In genomic region chr7:126430167-126430566, GRCm38 (mm10) we compare ENCODE assay signal across 21 mouse cellular contexts. TPM values are rescaled to one million over a fixed set of nuclear protein-coding genes. Genes with fewer than 3 reads are reported as not detected.
DNase-seq lines count a peak whose midpoint lies in the region; ATAC-seq and TF ChIP-seq lines count a peak whose summit lies in the region.
"Had no signal": no experiment of that assay in that cellular context is flagged by ENCODE, and none has a peak within 500 bp of the region (broad histone marks: within the 10 kb centered on the region; RNA-seq: fewer than 3 reads in every experiment).

No protein-coding gene starts in this region.

- H3K27ac ChIP-seq in heart, embryonic 14.5 days (replicated peaks in 1 of 2; ENCODE audit: control insufficient read depth in 1 of 2, insufficient read depth in 1 of 2, low read depth in 2 of 2, low read length in 2 of 2), result no peak overlapping the region
- H3K27ac ChIP-seq in stomach, embryonic 14.5 days (ENCODE audit: low read length), result no peak overlapping the region
- H3K27ac ChIP-seq in stomach, postnatal 0 days (replicated peaks), result no peak overlapping the region
- H3K27ac ChIP-seq: limb, embryonic 12.5 days; midbrain, embryonic 12.5 days; neural tube, embryonic 12.5 days had no signal

- H3K36me3 ChIP-seq in heart, embryonic 14.5 days (ENCODE audit: control insufficient read depth, insufficient read depth, low read length), result peaks cover 26% of the 10 kb centered on the region
- H3K36me3 ChIP-seq in stomach, embryonic 14.5 days (ENCODE audit: control insufficient read depth, insufficient read depth, low read length), result peaks cover 8% of the 10 kb centered on the region; the same call in 1 of the 2 replicates
- peaks cover 3% of the 10 kb centered on the region; the same call in 1 of the 2 replicates for H3K36me3 ChIP-seq in stomach, postnatal 0 days (ENCODE audit: control insufficient read depth, insufficient read depth, low read length)

- ATAC-seq in heart, embryonic 14.5 days (ENCODE audit: insufficient number of reproducible peaks, insufficient read depth, low FRiP score, low read depth), result no peak
- no peak for ATAC-seq in stomach, embryonic 14.5 days (ENCODE audit: insufficient number of reproducible peaks, insufficient read depth, low FRiP score, low read depth)
- ATAC-seq in stomach, postnatal 0 days (ENCODE audit: low FRiP score, low TSS enrichment), result no peak

- H3K4me1 ChIP-seq in heart, embryonic 14.5 days (ENCODE audit: control insufficient read depth in 2 of 2, insufficient read depth in 2 of 2, low read length in 2 of 2), result peaks cover 3 to 12% of the 10 kb centered on the region in 2 experiments
- H3K4me1 ChIP-seq in stomach, embryonic 14.5 days (ENCODE audit: control insufficient read depth, insufficient read depth, low read length), result peaks cover 10% of the 10 kb centered on the region
- H3K4me1 ChIP-seq in stomach, postnatal 0 days (replicated peaks; ENCODE audit: control insufficient read depth, insufficient read depth), result peaks cover 5% of the 10 kb centered on the region; the same call in 1 of the 2 replicates

- TF ChIP-seq EP300 in stomach, postnatal 0 days (optimal IDR thresholded peaks at IDR 0.05), result no peak

- peak overlapping the region; percentile 73; the same call in 1 of the 2 replicates for H3K9ac ChIP-seq in heart, embryonic 14.5 days (ENCODE audit: low read length)
- no peak overlapping the region for H3K9ac ChIP-seq in stomach, embryonic 14.5 days (replicated peaks; ENCODE audit: low read depth, low read length)
- H3K9ac ChIP-seq in stomach, postnatal 0 days (ENCODE audit: low read length), result no peak overlapping the region

- TF ChIP-seq CTCF in stomach, postnatal 0 days (IDR thresholded peaks at IDR 0.05; ENCODE audit: low read depth), result no peak

- intact Hi-C loops in heart, postnatal 36 days (cut with DNase I), result no loop called here

- no peaks in the 10 kb centered on the region for H3K27me3 ChIP-seq in heart, embryonic 14.5 days (ENCODE audit: control insufficient read depth, insufficient read depth, low read length)
- no peaks in the 10 kb centered on the region for H3K27me3 ChIP-seq in stomach, embryonic 14.5 days (ENCODE audit: control insufficient read depth, insufficient read depth, low read length)
- H3K27me3 ChIP-seq in stomach, postnatal 0 days (ENCODE audit: control insufficient read depth, insufficient read depth, low read length), result no peaks in the 10 kb centered on the region
- H3K27me3 ChIP-seq: embryonic facial prominence, embryonic 12.5 days; heart, embryonic 15.5 days; hindbrain, embryonic 15.5 days; limb, embryonic 12.5 days; neural tube, embryonic 12.5 days had no signal

- no peaks in the 10 kb centered on the region for H3K9me3 ChIP-seq in heart, embryonic 14.5 days (ENCODE audit: control insufficient read depth, low read length)
- no peaks in the 10 kb centered on the region; the same call in 1 of the 2 replicates for H3K9me3 ChIP-seq in stomach, embryonic 14.5 days (ENCODE audit: control insufficient read depth, low read depth, low read length)
- H3K9me3 ChIP-seq in stomach, postnatal 0 days (ENCODE audit: control insufficient read depth, low read length), result no peaks in the 10 kb centered on the region
- H3K9me3 ChIP-seq: embryonic facial prominence, embryonic 12.5 days; heart, embryonic 15.5 days; hindbrain, embryonic 15.5 days; midbrain, embryonic 12.5 days; neural tube, embryonic 12.5 days had no signal

- H3K4me3 ChIP-seq in heart, embryonic 14.5 days (ENCODE audit: control insufficient read depth in 1 of 2, insufficient read depth in 1 of 2, low read depth in 1 of 2, low read length in 2 of 2), result no peak overlapping the region
- no peak overlapping the region for H3K4me3 ChIP-seq in stomach, embryonic 14.5 days (ENCODE audit: low read depth, low read length)
- H3K4me3 ChIP-seq in stomach, postnatal 0 days (ENCODE audit: low read depth, low read length), result no peak overlapping the region

- DNase-seq in adrenal gland, adult (ENCODE audit: inconsistent age in 2 of 2, low spot score in 1 of 2), result peak; percentile 34 to 61
- no peak for DNase-seq in adrenal gland, postnatal 4 days (ENCODE audit: low spot score in 2 of 2)
- no peak for DNase-seq in heart, postnatal 36 days
- DNase-seq in stomach, postnatal 0 days (ENCODE audit: low spot score), result no peak
- DNase-seq in spleen, postnatal 4 days (ENCODE audit: low spot score in 2 of 2), result no peak
- no peak for DNase-seq in layer of hippocampus, adult 18-20 months (ENCODE audit: low spot score in 2 of 2)
- DNase-seq: cerebellum, postnatal 25 days; kidney, adult 2 months; kidney, postnatal 36 days; lung, postnatal 10 days; thymus, postnatal 14 days had no signal

- no peak overlapping the region for H3K4me2 ChIP-seq in heart, embryonic 14.5 days (ENCODE audit: low read length)
- peak overlapping the region; percentile 75; the same call in 1 of the 2 replicates for H3K4me2 ChIP-seq in stomach, embryonic 14.5 days (replicated peaks; ENCODE audit: low read depth, low read length)
- no peak overlapping the region for H3K4me2 ChIP-seq in stomach, postnatal 0 days (replicated peaks; ENCODE audit: low read depth)

RNA-seq across cellular contexts. Expression of gene Rabep2, which starts 1.6 kb away (rescaled TPM):
- 10 to 100 TPM; 52.1 to 63.2 TPM for total RNA-seq in adrenal gland, postnatal 4 days (2021)
- 19.6 and 19.8 TPM in 2 replicates for polyA plus RNA-seq in heart, embryonic 14.5 days (2014; fragmentation: Nextera tagmentation; extraction: Ambion mirVana)
- 1 to 10 TPM; 7.5 to 9.0 TPM for total RNA-seq in heart, postnatal 36 days (2021)
- polyA plus RNA-seq in stomach, embryonic 14.5 days (2014; fragmentation: Nextera tagmentation; extraction: Ambion mirVana), result 28.4 and 29.7 TPM in 2 replicates
- 19.4 and 20.7 TPM in 2 replicates for polyA plus RNA-seq in stomach, postnatal 0 days (2015; fragmentation: Nextera tagmentation; extraction: Ambion mirVana)
- 10 to 100 TPM; 14.2 to 15.2 TPM for total RNA-seq in layer of hippocampus, adult 18-20 months (2021)

RNA-seq across cellular contexts. Expression of gene Cd19, which starts 15.5 kb away (rescaled TPM):
- total RNA-seq in adrenal gland, postnatal 4 days (2021), result 1 to 10 TPM in 1 of 2 experiments, under 1 TPM in 1; 0.48 to 1.6 TPM
- not detected in 2 replicates for polyA plus RNA-seq in heart, embryonic 14.5 days (2014; fragmentation: Nextera tagmentation; extraction: Ambion mirVana)
- total RNA-seq in heart, postnatal 36 days (2021), result 1 to 10 TPM in 1 of 2 experiments, under 1 TPM in 1; 0.44 to 1.5 TPM
- not detected in 2 replicates for polyA plus RNA-seq in stomach, embryonic 14.5 days (2014; fragmentation: Nextera tagmentation; extraction: Ambion mirVana)
- polyA plus RNA-seq in stomach, postnatal 0 days (2015; fragmentation: Nextera tagmentation; extraction: Ambion mirVana), result 0.08 and 0.17 TPM in 2 replicates
- not detected for total RNA-seq in layer of hippocampus, adult 18-20 months (2021)
- total RNA-seq: layer of hippocampus, postnatal 36 days had no signal
- polyA plus RNA-seq: embryonic facial prominence, embryonic 12.5 days; forebrain, embryonic 14.5 days; heart, embryonic 15.5 days; limb, embryonic 12.5 days; midbrain, embryonic 12.5 days; neural tube, embryonic 12.5 days had no signal

RNA-seq across cellular contexts. Expression of gene Atp2a1, which starts 32.7 kb away (rescaled TPM):
- total RNA-seq in adrenal gland, postnatal 4 days (2021), result 100 to 1,000 TPM in 1 of 2 experiments, 10 to 100 TPM in 1; 56.9 to 145 TPM
- polyA plus RNA-seq in heart, embryonic 14.5 days (2014; fragmentation: Nextera tagmentation; extraction: Ambion mirVana), result 0.26 and 1.3 TPM in 2 replicates
- total RNA-seq in heart, postnatal 36 days (2021), result 1 to 10 TPM; 1.1 to 1.2 TPM
- polyA plus RNA-seq in stomach, embryonic 14.5 days (2014; fragmentation: Nextera tagmentation; extraction: Ambion mirVana), result 0.07 TPM in 1 of 2 replicates, not detected in the other
- polyA plus RNA-seq in stomach, postnatal 0 days (2015; fragmentation: Nextera tagmentation; extraction: Ambion mirVana), result 0.59 and 1.8 TPM in 2 replicates
- 1 to 10 TPM; 1.0 TPM for total RNA-seq in layer of hippocampus, adult 18-20 months (2021)

RNA-seq across cellular contexts. Expression of gene Nfatc2ip, which starts 33.6 kb away (rescaled TPM):
- total RNA-seq in adrenal gland, postnatal 4 days (2021), result 1 to 10 TPM; 5.8 to 7.6 TPM
- 1.3 and 2.0 TPM in 2 replicates for polyA plus RNA-seq in heart, embryonic 14.5 days (2014; fragmentation: Nextera tagmentation; extraction: Ambion mirVana)
- 1 to 10 TPM; 3.9 to 4.6 TPM for total RNA-seq in heart, postnatal 36 days (2021)
- polyA plus RNA-seq in stomach, embryonic 14.5 days (2014; fragmentation: Nextera tagmentation; extraction: Ambion mirVana), result 2.6 and 3.0 TPM in 2 replicates
- polyA plus RNA-seq in stomach, postnatal 0 days (2015; fragmentation: Nextera tagmentation; extraction: Ambion mirVana), result 1.1 and 1.3 TPM in 2 replicates
- total RNA-seq in layer of hippocampus, adult 18-20 months (2021), result 1 to 10 TPM; 6.0 to 6.9 TPM

RNA-seq across cellular contexts. Expression of gene Sh2b1, which starts 45.1 kb away (rescaled TPM):
- total RNA-seq in adrenal gland, postnatal 4 days (2021), result 10 to 100 TPM; 59.2 to 60.9 TPM
- polyA plus RNA-seq in heart, embryonic 14.5 days (2014; fragmentation: Nextera tagmentation; extraction: Ambion mirVana), result 35.6 and 39.0 TPM in 2 replicates
- total RNA-seq in heart, postnatal 36 days (2021), result 10 to 100 TPM; 40.0 to 42.2 TPM
- polyA plus RNA-seq in stomach, embryonic 14.5 days (2014; fragmentation: Nextera tagmentation; extraction: Ambion mirVana), result 39.4 and 42.2 TPM in 2 replicates
- polyA plus RNA-seq in stomach, postnatal 0 days (2015; fragmentation: Nextera tagmentation; extraction: Ambion mirVana), result 20.0 and 24.0 TPM in 2 replicates
- 10 to 100 TPM; 75.0 to 76.4 TPM for total RNA-seq in layer of hippocampus, adult 18-20 months (2021)

Comparison
In these comparisons a context has a peak if more than half of its experiments do, and no peak if none do; other contexts are left out.
1. DNase-seq: peak in adrenal gland, adult (2 of 2); none in adrenal gland, postnatal 4 days (0 of 2), heart, postnatal 36 days (0 of 2), stomach, postnatal 0 days (single experiment), spleen, postnatal 4 days (0 of 2) and layer of hippocampus, adult 18-20 months (0 of 2).
2. RNA of gene Atp2a1, which starts 32.7 kb away (total RNA-seq): 56.9 to 145 TPM in adrenal gland, postnatal 4 days; 1.1 to 1.2 TPM in heart, postnatal 36 days and 1.0 TPM in layer of hippocampus, adult 18-20 months; every median in the first group is over 10 times any median in the second.